Mouse (Mus musculus) cortical plate, adult 2 months (tissue): Measurements from ENCODE around the gene Hormad1. TPM values are rescaled to one million over a fixed set of nuclear protein-coding genes. Genes with fewer than 3 reads are reported as not detected.

Experiments
- H3K27ac ChIP-seq: fragments of 200-500 bp; 2 replicates; pipeline ENCODE4 v1.5.1; 2012; ENCODE audit warnings: low read length, control low read depth, inconsistent platforms; ENCODE audit not compliant: insufficient read depth
- H3K4me1 ChIP-seq: fragments of 200-500 bp; 2 replicates; pipeline ENCODE4 v1.6.1; 2011; ENCODE audit warnings: low read length; ENCODE audit not compliant: control insufficient read depth, insufficient read depth
- H3K4me3 ChIP-seq: fragments of 200-500 bp; 2 replicates; pipeline ENCODE4 v1.5.1; 2011; ENCODE audit warnings: mild to moderate bottlenecking, low read length, control low read depth; ENCODE audit not compliant: insufficient read depth
- CTCF ChIP-seq: fragments of 200-500 bp; IDR thresholded peaks from 2 replicates; pipeline ENCODE4 v1.5.1; 2011; ENCODE audit warnings: mild to moderate bottlenecking, control low read depth, low read length; ENCODE audit not compliant: insufficient read depth; ENCODE audit errors: extremely low read depth
- POLR2A ChIP-seq: fragments of 200-500 bp; IDR thresholded peaks from 2 replicates; pipeline ENCODE4 v1.6.1; 2011; ENCODE audit warnings: mild to moderate bottlenecking, low read length, control low read depth; ENCODE audit not compliant: insufficient read depth; ENCODE audit errors: extremely low read depth
- polyA plus RNA-seq: library from polyadenylated mRNA; depleted of rRNA; stranded (reverse); fragments of >200 nt; gene quantifications from 2 replicates; pipeline ENCODE4 v1.2.3, GENCODE M21; 2012; rRNA removed

Hormad1 gene
- polyA plus RNA-seq, 1 experiment = not detected

DNA sequence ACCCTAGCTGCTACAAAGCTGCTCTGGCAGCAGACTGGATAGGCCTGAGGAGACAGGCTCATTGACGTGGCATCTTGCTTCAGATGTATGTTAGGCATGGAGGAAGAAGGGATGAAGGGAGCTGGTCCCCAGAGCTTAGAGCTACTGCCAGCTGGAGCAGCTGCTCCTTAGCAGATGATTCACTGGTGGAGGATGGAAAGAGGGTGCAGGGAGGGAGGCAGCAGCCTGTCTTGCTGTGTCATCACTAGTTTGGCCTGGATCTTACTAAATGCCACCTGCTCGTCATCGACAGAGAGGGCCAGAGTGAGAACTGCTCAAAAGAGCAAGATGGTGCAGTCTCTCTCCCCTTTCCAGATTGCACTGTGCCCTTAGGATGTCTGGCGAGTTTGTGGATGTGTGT, 70.3 kb downstream of the Hormad1 start:
- no peak overlapping the region for H3K4me3 ChIP-seq
- H3K27ac ChIP-seq = no peak overlapping the region
- peaks cover 11% of the 10 kb centered on the region for H3K4me1 ChIP-seq
- TF ChIP-seq CTCF = no peak
- TF ChIP-seq POLR2A = peak; percentile 64; the same call in 1 of the 2 replicates

DNA sequence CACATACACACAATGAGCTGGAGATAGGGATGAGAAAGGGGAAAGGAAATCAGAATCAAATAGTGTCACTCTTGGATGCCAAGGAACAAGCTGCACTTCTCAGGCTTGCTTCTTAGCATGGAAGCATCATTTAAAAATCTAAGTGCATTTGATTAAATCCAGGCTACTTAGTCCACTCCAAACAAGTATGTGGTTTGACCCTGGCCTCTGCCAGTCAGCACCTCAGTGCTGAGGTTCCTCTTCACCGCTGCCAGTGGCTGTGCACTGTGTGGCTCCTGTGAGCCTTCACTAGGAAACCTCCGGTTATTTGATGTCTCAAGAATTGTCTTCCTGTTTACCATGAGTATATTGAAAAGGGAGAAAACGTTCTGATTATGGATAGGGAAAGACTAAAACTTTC, 71.4 kb downstream of the Hormad1 start:
- peaks cover 11% of the 10 kb centered on the region for H3K4me1 ChIP-seq
- H3K27ac ChIP-seq = no peak overlapping the region
- H3K4me3 ChIP-seq = no peak overlapping the region
- TF ChIP-seq CTCF (no peak), POLR2A (no peak)

DNA sequence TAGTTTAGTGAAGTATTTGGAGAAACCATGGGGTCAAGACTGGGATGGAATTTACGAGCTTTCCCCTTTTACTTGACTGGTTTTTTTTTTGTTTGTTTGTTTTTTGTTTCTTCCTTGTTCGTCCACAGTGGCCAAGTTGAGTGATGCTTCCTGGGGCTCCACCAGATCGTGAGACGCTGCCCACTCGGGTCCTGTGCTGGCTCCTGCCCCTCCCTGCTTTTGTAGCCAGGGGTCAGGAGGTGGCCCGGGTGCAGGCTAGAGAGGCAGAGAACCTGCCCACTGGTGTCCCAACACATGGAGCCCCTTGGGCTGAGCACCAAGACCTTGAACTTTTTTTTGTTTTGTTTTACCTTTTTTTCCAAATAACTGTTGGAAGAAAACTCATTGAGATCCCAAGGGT, 71.8 kb downstream of the Hormad1 start:
- H3K4me3 ChIP-seq = no peak overlapping the region
- H3K27ac ChIP-seq = no peak overlapping the region
- no peak for TF ChIP-seq POLR2A
- no peak for TF ChIP-seq CTCF
- H3K4me1 ChIP-seq = peaks cover 11% of the 10 kb centered on the region

DNA sequence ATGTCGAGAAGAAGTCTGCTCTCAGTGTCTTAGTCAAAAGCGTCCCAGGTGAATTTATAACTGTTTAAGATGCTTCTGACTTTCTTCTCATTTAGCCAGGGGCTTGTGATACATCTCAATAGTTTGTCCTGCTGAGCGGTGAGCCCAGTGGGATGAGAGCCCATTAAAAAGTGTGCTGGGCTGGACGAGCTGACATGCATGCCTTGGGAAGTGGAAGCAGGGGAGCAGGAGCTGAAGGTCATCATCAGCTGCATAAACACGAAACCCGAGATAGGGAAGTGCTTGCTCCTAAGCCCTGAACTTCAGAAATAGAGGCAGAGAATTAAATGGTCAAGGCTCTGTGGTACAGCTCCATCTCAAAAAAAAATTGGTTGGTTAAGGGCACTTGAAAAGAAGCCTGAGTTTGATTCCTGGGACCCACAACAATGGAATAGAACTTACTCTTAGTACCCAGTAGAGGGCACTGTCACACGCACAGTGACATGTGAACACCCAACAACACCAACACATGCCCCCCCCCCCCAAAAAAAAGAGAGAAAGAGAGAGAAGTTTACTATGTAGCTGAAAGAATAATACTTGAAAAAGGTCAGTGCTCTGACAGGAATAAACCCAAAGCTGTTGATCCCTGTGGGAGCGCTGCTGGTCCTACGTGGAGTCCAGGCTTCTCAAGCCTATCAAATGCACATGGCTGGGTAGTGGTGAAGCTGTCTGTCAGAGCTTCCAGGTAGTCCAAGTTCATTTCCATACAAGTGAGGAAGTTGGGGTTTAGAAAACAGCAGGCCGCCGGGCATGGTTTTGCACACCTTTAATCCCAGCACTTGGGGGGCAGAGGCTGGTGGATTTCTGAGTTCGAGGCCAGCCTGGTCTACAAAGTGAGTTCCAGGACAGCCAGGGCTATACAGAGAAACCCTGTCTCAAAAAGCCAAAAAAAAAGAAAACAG, 73.4 kb downstream of the Hormad1 start:
- no peak overlapping the region for H3K4me3 ChIP-seq
- TF ChIP-seq CTCF (peak; percentile 41), POLR2A (0 out of 2 replicates have a peak, but pooled peaks have one; percentile 1)
- peaks cover 9% of the 10 kb centered on the region for H3K4me1 ChIP-seq
- no peak overlapping the region for H3K27ac ChIP-seq

DNA sequence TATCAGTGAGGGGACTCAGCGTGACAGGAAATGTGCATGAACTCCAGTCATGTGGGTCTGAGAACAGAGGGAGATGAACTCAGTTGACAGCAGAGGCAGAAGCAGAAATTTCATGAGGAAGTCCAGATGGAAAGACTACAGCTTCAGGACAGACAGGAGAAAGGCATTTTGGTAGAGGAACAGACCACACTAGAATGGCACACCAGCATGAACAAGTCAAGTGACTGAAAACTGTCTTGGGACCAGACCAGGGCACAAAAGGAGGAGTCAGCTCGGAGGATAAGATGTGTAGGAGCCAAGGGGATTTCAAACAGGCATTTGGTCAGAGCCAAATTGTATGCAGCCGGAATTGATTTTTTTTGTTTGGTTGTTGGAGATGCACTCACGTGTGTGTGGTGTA, 76.2 kb downstream of the Hormad1 start:
- H3K27ac ChIP-seq = no peak overlapping the region
- TF ChIP-seq POLR2A = no peak
- TF ChIP-seq CTCF = no peak
- no peaks in the 10 kb centered on the region; the same call in 1 of the 2 replicates for H3K4me1 ChIP-seq
- no peak overlapping the region for H3K4me3 ChIP-seq

DNA sequence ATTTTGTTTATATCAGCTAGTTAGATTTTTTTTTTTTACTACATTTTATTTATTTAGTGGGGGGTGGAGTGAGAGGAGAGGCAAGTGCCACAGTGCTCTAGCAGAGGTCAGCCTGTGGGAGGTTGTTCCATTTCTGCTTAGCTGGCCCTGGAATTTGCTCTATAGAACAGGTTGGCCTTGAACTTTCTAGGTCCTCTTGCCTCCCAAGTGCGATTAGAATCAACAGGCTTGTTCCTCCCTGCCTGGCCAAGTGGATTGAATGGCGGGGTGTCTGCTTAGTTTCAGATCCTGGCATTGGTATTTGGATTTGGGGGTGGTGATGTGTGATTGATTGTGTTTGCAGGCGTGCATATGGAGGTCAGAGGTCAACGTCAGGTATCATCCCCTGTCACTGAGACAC, 76.6 kb downstream of the Hormad1 start:
- H3K27ac ChIP-seq = no peak overlapping the region

More for the DNA sequence above, 76.6 kb downstream of the Hormad1 start:
- TF ChIP-seq CTCF (no peak), POLR2A (no peak)
- Histone ChIP-seq H3K4me3 (no peak overlapping the region), H3K4me1 (no peaks in the 10 kb centered on the region)

Other genes with a start within 250 kb of the Hormad1 start
- 101 and 110 TPM in 2 replicates for gene Cers2, start 244.9 kb upstream of the Hormad1 start, polyA plus RNA-seq
- gene Setdb1, start 202.5 kb upstream of the Hormad1 start, polyA plus RNA-seq = 34.6 and 37.5 TPM in 2 replicates
- not detected in 2 replicates for gene 4930558C23Rik, start 156.8 kb upstream of the Hormad1 start, polyA plus RNA-seq
- gene Arnt, start 125.3 kb upstream of the Hormad1 start, polyA plus RNA-seq = 42.3 and 47.6 TPM in 2 replicates
- gene Ctsk, start 60.4 kb upstream of the Hormad1 start, polyA plus RNA-seq = 5.5 and 6.7 TPM in 2 replicates
- gene Ctss, start 32.9 kb upstream of the Hormad1 start, polyA plus RNA-seq = 95.5 and 100 TPM in 2 replicates
- 15.5 and 15.9 TPM in 2 replicates for gene Golph3l, start 29.3 kb downstream of the Hormad1 start, polyA plus RNA-seq
- 149 and 155 TPM in 2 replicates for gene Ensa, start 65.3 kb downstream of the Hormad1 start, polyA plus RNA-seq
- 37.7 and 39.5 TPM in 2 replicates for gene Mcl1, start 99.1 kb downstream of the Hormad1 start, polyA plus RNA-seq
- gene Adamtsl4, start 128.2 kb downstream of the Hormad1 start, polyA plus RNA-seq = 6.0 and 6.4 TPM in 2 replicates
- 15.6 and 15.7 TPM in 2 replicates for gene Ecm1, start 179.9 kb downstream of the Hormad1 start, polyA plus RNA-seq
- gene Tars2, start 200.5 kb downstream of the Hormad1 start, polyA plus RNA-seq = 38.6 and 39.3 TPM in 2 replicates